Mouse (Mus musculus): Measurements from ENCODE around the gene Srgap1.

DNA sequence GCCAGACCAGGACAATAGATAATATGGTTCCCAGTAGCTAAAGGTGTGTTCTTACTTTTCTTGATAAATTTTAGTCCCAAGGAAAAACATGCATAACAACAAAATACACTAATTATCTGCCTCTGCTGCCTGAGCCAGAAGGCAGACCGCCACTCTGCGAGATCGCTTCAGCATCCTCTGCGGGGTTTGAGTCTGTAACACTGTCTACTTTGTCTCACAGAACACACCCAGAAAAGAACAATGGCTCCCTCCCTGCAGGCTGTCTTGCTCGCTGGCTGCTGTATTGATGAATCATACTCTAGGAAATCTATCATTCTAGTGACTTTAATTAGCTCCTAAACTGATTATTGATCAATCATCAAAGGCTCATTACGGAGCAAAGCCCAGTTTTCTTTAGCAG is 164.7 kb downstream of the Srgap1 start:
- TF ChIP-seq CTCF (IDR thresholded peaks at IDR 0.05; ENCODE audit: insufficient read depth, low read depth, low read length) (no peak), POLR2A (IDR thresholded peaks at IDR 0.05; ENCODE audit: insufficient read depth, low read depth, low read length) (no peak)

Measured in olfactory bulb, adult 2 months (tissue).